Mouse (Mus musculus): ENCODE measurements around the gene Stk26.

The Stk26 gene

GRCm38 (mm10) chrX:50924629-50925364 is 84.0 kb downstream of the Stk26 start:
- no peak for DNase-seq (ENCODE audit: low spot score in 2 of 2)

DNA sequence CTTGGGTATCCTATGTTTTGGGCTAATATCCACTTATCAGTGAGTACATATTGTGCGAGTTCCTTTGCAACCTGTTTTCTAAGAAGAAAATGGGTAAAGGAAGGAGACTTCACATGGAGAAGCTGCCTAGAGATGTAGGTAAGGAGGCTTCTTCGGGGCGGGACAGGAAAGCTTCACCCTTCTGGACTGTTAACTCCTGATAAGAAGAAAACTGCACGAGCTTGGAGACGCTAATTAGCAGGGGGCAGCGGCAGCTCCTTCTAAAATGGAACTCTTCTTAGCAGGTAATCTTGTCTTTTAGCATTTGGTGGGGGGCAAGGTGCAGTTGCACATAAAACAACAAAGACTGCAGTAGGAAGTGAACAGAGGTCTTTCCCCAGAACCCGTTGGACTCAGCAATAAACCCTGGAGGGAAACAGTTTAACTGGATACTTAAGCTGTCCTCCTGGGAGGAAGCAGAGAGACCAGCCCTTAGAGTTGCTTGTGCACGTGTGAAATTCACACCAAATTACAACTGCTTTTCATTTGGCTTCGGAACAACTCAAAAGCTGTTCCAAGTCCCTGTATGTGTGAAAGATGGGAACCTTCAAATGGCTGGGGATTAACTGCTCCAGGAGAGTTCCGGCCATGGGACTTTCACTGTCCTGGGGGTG is 86.2 kb downstream of the Stk26 start:
- DNase-seq (ENCODE audit: low spot score in 2 of 2), result no peak

DNA sequence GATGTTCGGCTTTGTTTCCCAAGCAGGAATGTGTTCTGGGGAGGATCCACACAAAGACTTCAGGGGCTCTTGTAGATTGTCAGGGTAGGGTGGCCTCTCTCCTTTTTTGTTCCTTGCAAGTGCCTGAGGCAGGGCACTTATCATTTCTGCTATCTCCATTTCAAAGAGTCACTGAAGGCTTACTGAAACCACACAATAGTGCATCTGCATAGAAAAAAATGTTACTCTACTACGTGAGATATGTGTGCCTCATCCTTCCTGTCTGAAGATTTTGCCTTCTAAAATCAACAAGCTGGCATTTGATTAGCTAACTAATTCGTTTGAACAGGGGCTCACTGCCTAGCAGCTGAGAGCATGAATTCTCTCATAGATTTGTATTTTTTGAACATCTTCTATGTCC is 89.5 kb downstream of the Stk26 start:
- no peak for DNase-seq (ENCODE audit: low spot score in 2 of 2)

GRCm38 (mm10) chrX:50937117-50937516 is 96.3 kb downstream of the Stk26 start:
- DNase-seq (ENCODE audit: low spot score in 2 of 2), result no peak

- DNase-seq (ENCODE audit: low spot score in 2 of 2), result no peak
Measured at GRCm38 (mm10) chrX:50942610-50943009, 101.8 kb downstream of the Stk26 start, which contains the start of gene Frmd7. TSS of gene Frmd7 (minus strand) at chrX:50942710.

Data from frontal cortex, postnatal 10 days (tissue).